Mouse (Mus musculus) midbrain, postnatal 0 days (tissue): ENCODE measurements at regions not wholly inside any gene's neighbourhood (a gene's known extent, or its start where the extent isn't known, plus 50 kb on each side); places are given as distances from the start of the nearest gene placed in this dataset.

Experiments used
- ATAC-seq: fragments of 200-750 bp; cut with Nextera tagmentation; 2 replicates; pipeline ENCODE4 v1.8.0; 2017; ENCODE audit warnings: moderate number of reproducible peaks, mild to moderate bottlenecking, moderate TSS enrichment, moderate library complexity; ENCODE audit not compliant: low FRiP score
- DNase-seq: peaks from one replicate; pipeline ENCODE4 v3.0.0-alpha.2; 2015; ENCODE audit warnings: low spot score
- H3K27ac ChIP-seq: fragments of 300-500 bp; sonication (generic); 2 replicates; pipeline ENCODE4 v1.5.1; 2014; ENCODE audit warnings: low read depth, mild to moderate bottlenecking, low read length, mixed read lengths
- H3K27me3 ChIP-seq: fragments of 300-500 bp; sonication (generic); 2 replicates; pipeline ENCODE4 v1.6.1; 2014; ENCODE audit warnings: low read length, control low read depth, mixed read lengths; ENCODE audit not compliant: insufficient read depth
- H3K36me3 ChIP-seq: fragments of 300-500 bp; sonication (generic); 2 replicates; pipeline ENCODE4 v1.6.1; 2014; ENCODE audit warnings: low read length, control low read depth, mixed read lengths; ENCODE audit not compliant: insufficient read depth
- H3K4me1 ChIP-seq: fragments of 300-500 bp; sonication (generic); 2 replicates; pipeline ENCODE4 v1.6.1; 2014; ENCODE audit warnings: mild to moderate bottlenecking, control low read depth, antibody characterized with exemption, low read length, mixed read lengths; ENCODE audit not compliant: insufficient read depth
- H3K4me2 ChIP-seq: fragments of 300-500 bp; sonication (generic); 2 replicates; pipeline ENCODE4 v1.6.1; 2014; ENCODE audit warnings: low read depth, mild to moderate bottlenecking, low read length, mixed read lengths; ENCODE audit not compliant: poor library complexity, severe bottlenecking
- H3K4me3 ChIP-seq: fragments of 300-500 bp; sonication (generic); 2 replicates; pipeline ENCODE4 v1.5.1; 2014; ENCODE audit warnings: low read depth, mild to moderate bottlenecking, low read length, moderate library complexity
- H3K9ac ChIP-seq: fragments of 300-500 bp; sonication (generic); replicated peaks from 2 replicates; pipeline ENCODE4 v1.6.1; 2014; ENCODE audit warnings: mild to moderate bottlenecking, low read length, moderate library complexity, mixed read lengths; ENCODE audit not compliant: poor library complexity, severe bottlenecking
- H3K9me3 ChIP-seq: fragments of 300-500 bp; sonication (generic); 2 replicates; pipeline ENCODE4 v1.6.1; 2016; ENCODE audit warnings: low read length, control low read depth
- CTCF ChIP-seq: IDR thresholded peaks from 2 replicates; pipeline ENCODE4 v1.5.1; 2016; ENCODE audit warnings: antibody characterized with exemption, mild to moderate bottlenecking
- WGBS: fragments of 180-500 bp; shearing (Covaris S2); extraction: QIAGEN DNeasy Blood & Tissue Kit; methylation state at CpG from one replicate; pipeline ENCODE4 v1.1.7; 2014; 5-methylcytosine and 5-hydroxymethylcytosine counted together

DNA sequence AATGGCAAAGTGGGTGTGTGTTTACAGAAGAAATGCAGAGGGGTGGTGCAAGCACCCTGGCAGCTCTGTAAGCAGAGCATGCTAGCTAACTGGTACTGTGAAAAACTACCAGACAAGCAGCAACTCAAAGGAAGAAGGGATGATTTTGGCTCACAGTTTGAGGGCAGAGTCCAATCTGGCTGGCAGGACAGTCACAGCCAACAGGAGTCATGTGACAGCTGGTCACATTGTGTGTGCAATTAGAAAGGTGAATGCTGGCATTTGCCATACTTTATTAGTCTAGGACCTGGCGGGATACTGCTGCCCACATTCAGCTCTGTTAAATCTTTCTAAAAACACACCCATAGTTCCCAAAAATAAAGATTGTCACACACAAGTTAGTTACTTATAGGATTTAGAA is 566.4 kb downstream of the Hs3st4 start:
- Histone ChIP-seq H3K4me3 (no peak overlapping the region), H3K4me1 (no peaks in the 10 kb centered on the region), H3K27ac (no peak overlapping the region), H3K36me3 (no peaks in the 10 kb centered on the region), H3K4me2 (no peak overlapping the region), H3K9ac (no peak overlapping the region), H3K9me3 (no peaks in the 10 kb centered on the region), H3K27me3 (no peaks in the 10 kb centered on the region)
- no peak for TF ChIP-seq CTCF
- ATAC-seq (no peak), DNase-seq (no peak)
- 90% methylated on average over 1 of the region's 1 CpGs for WGBS

DNA sequence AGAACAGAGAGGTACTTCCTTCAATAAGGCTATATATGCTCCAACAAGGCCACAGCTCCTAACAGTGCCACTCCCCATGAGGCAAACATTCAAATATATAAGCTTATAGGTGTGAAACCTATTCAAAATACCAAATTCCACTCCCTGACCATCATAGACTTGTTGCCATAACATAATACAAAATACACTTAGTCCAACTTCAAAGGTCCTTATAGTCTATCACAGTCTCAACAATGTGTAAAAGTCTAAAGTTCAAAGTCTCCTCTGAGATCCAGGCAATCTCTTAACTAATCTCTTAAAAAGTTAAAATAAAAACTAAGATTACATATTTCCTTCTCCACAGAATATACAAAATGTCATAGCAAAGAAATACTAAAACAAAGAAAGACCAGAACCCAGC is 574.5 kb downstream of the Hs3st4 start:
- Histone ChIP-seq H3K4me3 (no peak overlapping the region), H3K4me1 (no peaks in the 10 kb centered on the region), H3K27ac (no peak overlapping the region), H3K4me2 (no peak overlapping the region), H3K9ac (no peak overlapping the region), H3K27me3 (no peaks in the 10 kb centered on the region), H3K9me3 (no peaks in the 10 kb centered on the region), H3K36me3 (no peaks in the 10 kb centered on the region)
- DNase-seq = no peak
- TF ChIP-seq CTCF = no peak
- no peak for ATAC-seq

DNA sequence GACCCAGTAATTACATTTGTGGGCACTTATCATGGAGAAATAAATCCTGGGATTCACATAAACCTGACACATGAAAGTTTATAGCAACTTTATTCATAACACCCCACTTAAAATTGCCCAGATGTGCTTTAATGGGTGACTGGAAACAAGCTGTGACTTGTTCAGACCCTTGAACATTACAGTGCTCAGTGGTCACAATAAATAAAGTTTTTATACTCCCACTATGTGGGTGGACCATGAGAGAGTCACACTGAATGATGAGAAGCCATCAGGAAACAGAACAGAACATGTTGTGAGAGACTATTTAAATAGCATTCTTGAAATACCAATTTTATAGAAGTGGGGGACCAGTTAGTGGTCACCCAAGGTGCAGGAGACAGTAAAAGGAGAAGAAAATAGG is 588.1 kb downstream of the Hs3st4 start:
- Histone ChIP-seq H3K9ac (no peak overlapping the region), H3K4me3 (no peak overlapping the region), H3K4me1 (no peaks in the 10 kb centered on the region), H3K4me2 (no peak overlapping the region), H3K27me3 (no peaks in the 10 kb centered on the region), H3K9me3 (no peaks in the 10 kb centered on the region), H3K27ac (no peak overlapping the region), H3K36me3 (no peaks in the 10 kb centered on the region)
- DNase-seq = no peak
- TF ChIP-seq CTCF = no peak
- ATAC-seq = no peak

DNA sequence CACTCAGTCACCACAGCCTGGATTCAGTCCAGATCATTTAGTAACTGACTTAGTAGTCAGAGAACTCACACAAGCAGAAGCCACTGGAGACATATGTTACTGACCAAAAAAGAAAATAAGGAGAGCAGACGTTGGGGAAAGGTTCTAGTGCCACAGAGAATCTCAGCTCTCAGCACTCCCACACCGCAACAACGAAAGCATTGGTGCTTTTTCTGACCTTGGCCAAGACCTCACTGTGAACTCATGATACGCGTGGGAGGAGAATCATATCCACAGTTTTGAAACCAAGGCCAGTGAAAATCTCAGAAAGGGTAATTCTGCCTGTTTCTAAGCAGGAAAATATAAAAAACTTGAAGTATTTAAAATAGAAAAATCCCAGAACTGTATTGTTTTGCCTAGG is 591.0 kb downstream of the Hs3st4 start:
- no peak for ATAC-seq
- WGBS = 91% methylated on average over 5 of the region's 5 CpGs
- Histone ChIP-seq H3K9ac (no peak overlapping the region), H3K27ac (no peak overlapping the region), H3K9me3 (no peaks in the 10 kb centered on the region), H3K4me3 (no peak overlapping the region), H3K27me3 (no peaks in the 10 kb centered on the region), H3K36me3 (no peaks in the 10 kb centered on the region), H3K4me2 (no peak overlapping the region), H3K4me1 (no peaks in the 10 kb centered on the region)
- DNase-seq = no peak
- TF ChIP-seq CTCF = no peak

DNA sequence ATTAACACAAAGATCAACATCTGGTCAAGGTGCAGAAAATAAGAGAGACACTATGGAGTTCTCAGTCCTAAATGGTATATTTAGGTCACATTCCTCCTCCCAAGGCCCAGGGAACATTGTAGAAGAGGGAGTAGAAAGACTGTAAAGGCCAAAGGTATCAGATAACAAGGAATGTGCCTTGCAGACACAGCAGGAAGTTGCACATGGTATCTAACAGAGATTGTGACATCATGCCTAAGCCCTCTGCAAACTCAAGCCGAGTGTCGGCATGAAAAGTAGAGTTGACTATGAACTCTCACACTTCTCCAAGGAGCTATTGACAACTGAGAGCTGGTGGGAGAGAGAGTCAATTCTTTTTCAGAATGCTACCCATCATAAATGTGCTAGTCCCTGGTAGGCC is 598.7 kb downstream of the Hs3st4 start:
- TF ChIP-seq CTCF = no peak
- Histone ChIP-seq H3K9ac (no peak overlapping the region), H3K4me2 (no peak overlapping the region), H3K27me3 (no peaks in the 10 kb centered on the region), H3K27ac (no peak overlapping the region), H3K9me3 (no peaks in the 10 kb centered on the region), H3K4me3 (no peak overlapping the region), H3K36me3 (no peaks in the 10 kb centered on the region), H3K4me1 (no peaks in the 10 kb centered on the region)
- WGBS = 90% methylated on average over 2 of the region's 2 CpGs
- ATAC-seq (no peak), DNase-seq (no peak)

DNA sequence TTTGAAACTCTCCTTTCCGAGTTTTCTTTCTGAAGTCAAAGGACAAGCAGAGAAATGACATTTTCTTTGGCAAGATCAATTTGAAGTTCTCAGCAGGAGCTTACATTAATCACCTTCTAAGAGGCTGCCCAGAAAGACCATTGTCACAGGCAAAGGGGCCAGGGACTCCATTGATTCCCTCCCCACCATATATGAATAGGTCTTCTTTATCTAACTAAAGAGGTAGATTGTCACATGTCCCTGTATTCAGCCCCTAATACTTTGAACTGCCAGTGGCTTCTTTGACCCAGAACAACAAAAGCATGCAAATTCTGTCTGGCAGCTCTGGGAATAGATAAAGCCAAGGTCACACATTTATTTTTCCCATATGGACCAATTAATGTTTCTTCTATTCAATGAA is 602.6 kb downstream of the Hs3st4 start:
- H3K4me1 ChIP-seq = no peaks in the 10 kb centered on the region
- WGBS = 35% methylated on average over 1 of the region's 1 CpGs
- no peak for ATAC-seq

DNA sequence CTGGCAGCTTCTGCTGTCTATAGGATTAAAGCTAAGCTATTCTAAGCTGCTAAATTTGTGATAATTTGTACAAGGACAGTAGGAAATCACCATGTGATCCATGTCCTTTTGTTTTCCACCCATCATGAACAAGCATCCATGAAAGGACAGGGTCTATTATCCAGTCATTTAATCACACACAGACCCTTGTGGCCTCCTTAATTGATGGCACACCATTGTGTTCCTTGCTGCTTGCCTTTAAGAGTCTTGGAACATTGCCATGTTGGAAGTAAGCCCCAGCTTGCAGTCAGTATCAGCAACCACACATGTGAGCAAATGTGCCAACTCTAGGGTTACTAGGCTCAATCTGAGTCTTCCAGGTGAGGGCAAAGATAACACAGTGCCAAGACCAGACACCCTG is 608.7 kb downstream of the Hs3st4 start:
- no peak overlapping the region for H3K4me3 ChIP-seq
- no peak overlapping the region for H3K4me2 ChIP-seq
- no peaks in the 10 kb centered on the region for H3K9me3 ChIP-seq
- no peaks in the 10 kb centered on the region for H3K4me1 ChIP-seq
- peak; percentile 27 for DNase-seq
- H3K27me3 ChIP-seq = no peaks in the 10 kb centered on the region
- no peak overlapping the region for H3K9ac ChIP-seq
- TF ChIP-seq CTCF = no peak
- ATAC-seq = no peak
- no peaks in the 10 kb centered on the region for H3K36me3 ChIP-seq
- H3K27ac ChIP-seq = no peak overlapping the region

More for the DNA sequence above, 602.6 kb downstream of the Hs3st4 start:
- Histone ChIP-seq H3K9me3 (no peaks in the 10 kb centered on the region), H3K9ac (no peak overlapping the region), H3K4me2 (no peak overlapping the region), H3K36me3 (no peaks in the 10 kb centered on the region), H3K4me3 (no peak overlapping the region), H3K27me3 (no peaks in the 10 kb centered on the region), H3K27ac (no peak overlapping the region)
- DNase-seq = no peak
- TF ChIP-seq CTCF = no peak
